Mouse (Mus musculus) layer of hippocampus, postnatal 25 days (tissue): ENCODE data around the gene Tent5d. TPM values are rescaled to one million over a fixed set of nuclear protein-coding genes. Genes with fewer than 3 reads are reported as not detected.

Experiments used
- DNase-seq, 2 experiments: peaks; one replicate each; pipeline ENCODE4 v3.0.0; 2022; ENCODE audit warnings: mixed read lengths in 2 of 2, low spot score in 1 of 2; ENCODE audit errors: extremely low spot score in 1 of 2
- total RNA-seq, 2 experiments: library from RNA; stranded (reverse); gene quantifications; 2 replicates each; pipeline ENCODE4 v1.2.3; 2021

Tent5d gene
- not detected for total RNA-seq

GRCm38 (mm10) chrX:107792290-107792689 is at the start of gene Tent5d:
Gene Tent5d, plus strand, starts transcription at chrX:107792590.
- no peak for DNase-seq

GRCm38 (mm10) chrX:107767896-107768295 is 24.5 kb upstream of the Tent5d start:
- no peak for DNase-seq

- DNase-seq, result no peak
Measured at GRCm38 (mm10) chrX:107790136-107790535, 2.3 kb upstream of the Tent5d start.

- no peak for DNase-seq
Measured at GRCm38 (mm10) chrX:107790750-107791493, 1.5 kb upstream of the Tent5d start.

GRCm38 (mm10) chrX:107795785-107796184 is 3.4 kb downstream of the Tent5d start:
- DNase-seq, result no peak

GRCm38 (mm10) chrX:107796919-107797318 is 4.5 kb downstream of the Tent5d start:
- no peak for DNase-seq

- DNase-seq, result no peak
Measured at GRCm38 (mm10) chrX:107812120-107812519, 19.7 kb downstream of the Tent5d start.

GRCm38 (mm10) chrX:107815502-107816217 is 23.3 kb downstream of the Tent5d start:
- peak; percentile 3 to 12 for DNase-seq

- peak; percentile 50 to 66 for DNase-seq
Measured at GRCm38 (mm10) chrX:107816218-107816554, 23.8 kb downstream of the Tent5d start, which contains the start of gene 2610002M06Rik. Gene 2610002M06Rik, minus strand, starts transcription at chrX:107816334.

GRCm38 (mm10) chrX:107816726-107817125 is 24.3 kb downstream of the Tent5d start:
- no peak for DNase-seq

GRCm38 (mm10) chrX:107858165-107858564 is 65.8 kb downstream of the Tent5d start:
- DNase-seq, result no peak

Other genes with a start within 250 kb of the Tent5d start
- not detected for gene Tbx22, start 124.6 kb upstream of the Tent5d start, total RNA-seq
- 10 to 100 TPM; 29.3 to 32.1 TPM for gene 2610002M06Rik, start 23.7 kb downstream of the Tent5d start, total RNA-seq
- not detected for gene Gm732, start 155.9 kb downstream of the Tent5d start, total RNA-seq